Mouse (Mus musculus) myocyte (in vitro differentiated cells): ENCODE results near the gene Anxa1. TPM values are rescaled to one million over a fixed set of nuclear protein-coding genes. Genes with fewer than 3 reads are reported as not detected.

Source experiments
- H3K27me3 ChIP-seq: one replicate; pipeline ENCODE4 v1.6.1; 2011; ENCODE audit not compliant: control insufficient read depth, insufficient read depth, insufficient read length
- H3K36me3 ChIP-seq: one replicate; pipeline ENCODE4 v1.6.1; 2011; ENCODE audit not compliant: control insufficient read depth, insufficient read depth
- H3K4me2 ChIP-seq: one replicate; pipeline ENCODE4 v1.6.1; 2011; ENCODE audit warnings: low read depth, control low read depth
- H3K4me3 ChIP-seq: one replicate; pipeline ENCODE4 v1.5.1; 2011; ENCODE audit warnings: mild to moderate bottlenecking, control low read depth, moderate library complexity
- H3K79me2 ChIP-seq: one replicate; pipeline ENCODE4 v1.6.1; 2011; ENCODE audit not compliant: control insufficient read depth, insufficient read depth
- H3ac ChIP-seq: one replicate; pipeline ENCODE4 v1.6.1; 2011; ENCODE audit not compliant: control insufficient read depth, insufficient read length
- CEBPB ChIP-seq: IDR thresholded peaks from 2 replicates; pipeline ENCODE4 v1.6.1; 2011; ENCODE audit warnings: mild to moderate bottlenecking, moderate library complexity; ENCODE audit not compliant: poor library complexity, insufficient read depth, severe bottlenecking
- E2F4 ChIP-seq: IDR thresholded peaks from one replicate; pipeline ENCODE4 v1.6.1; 2011; ENCODE audit warnings: mild to moderate bottlenecking, control low read depth, moderate library complexity; ENCODE audit not compliant: insufficient read depth
- MAX ChIP-seq: IDR thresholded peaks from one replicate; pipeline ENCODE4 v1.6.1; 2011; ENCODE audit warnings: low read depth, mild to moderate bottlenecking, control low read depth
- MYOD1 ChIP-seq, 3 experiments: IDR thresholded peaks; one replicate each; pipeline ENCODE4 v1.6.1; 2011; ENCODE audit warnings: control low read depth in 2 of 3, low read depth in 2 of 3, mild to moderate bottlenecking in 2 of 3, moderate library complexity in 1 of 3; ENCODE audit not compliant: insufficient read length in 2 of 3, control insufficient read depth in 1 of 3
- MYOG ChIP-seq, 3 experiments: IDR thresholded peaks; one replicate each; pipeline ENCODE4 v1.6.1; 2011; ENCODE audit warnings: control low read depth in 2 of 3, low read depth in 2 of 3, mild to moderate bottlenecking in 2 of 3; ENCODE audit not compliant: insufficient read length in 2 of 3, control insufficient read depth in 1 of 3, insufficient read depth in 1 of 3
- POLR2A ChIP-seq: IDR thresholded peaks from one replicate; pipeline ENCODE4 v1.6.1; 2011; ENCODE audit warnings: low read depth, mild to moderate bottlenecking, control low read depth, moderate library complexity; ENCODE audit not compliant: insufficient read length
- POLR2AphosphoS2 ChIP-seq: IDR thresholded peaks from one replicate; pipeline ENCODE4 v1.6.1; 2011; ENCODE audit warnings: low read depth, control low read depth; ENCODE audit not compliant: insufficient read length
- REST ChIP-seq: IDR thresholded peaks from one replicate; pipeline ENCODE4 v1.6.1; 2011; ENCODE audit warnings: mild to moderate bottlenecking, control low read depth, moderate library complexity; ENCODE audit not compliant: insufficient read depth, insufficient read length
- SRF ChIP-seq: IDR thresholded peaks from one replicate; pipeline ENCODE4 v1.6.1; 2011; ENCODE audit warnings: low read depth; ENCODE audit not compliant: control insufficient read depth, insufficient read length
- TCF12 ChIP-seq: IDR thresholded peaks from one replicate; pipeline ENCODE4 v1.6.1; 2011; ENCODE audit warnings: mild to moderate bottlenecking, control low read depth; ENCODE audit not compliant: poor library complexity, insufficient read depth, severe bottlenecking
- TCF3 ChIP-seq: IDR thresholded peaks from one replicate; pipeline ENCODE4 v1.6.1; 2011; ENCODE audit warnings: low read depth, control low read depth; ENCODE audit not compliant: insufficient read length
- USF1 ChIP-seq: IDR thresholded peaks from one replicate; pipeline ENCODE4 v1.6.1; 2011; ENCODE audit warnings: low read depth, mild to moderate bottlenecking, control low read depth, moderate library complexity
- polyA plus RNA-seq: library from polyadenylated mRNA; unstranded; fragments of >200 nt; fragmentation: generic; extraction: Trizol; gene quantifications from one replicate; pipeline ENCODE4 v1.2.1, GENCODE M21; 2012; ENCODE audit warnings: missing spikeins

Anxa1 gene
- polyA plus RNA-seq, 1 experiment: 139 TPM

DNA sequence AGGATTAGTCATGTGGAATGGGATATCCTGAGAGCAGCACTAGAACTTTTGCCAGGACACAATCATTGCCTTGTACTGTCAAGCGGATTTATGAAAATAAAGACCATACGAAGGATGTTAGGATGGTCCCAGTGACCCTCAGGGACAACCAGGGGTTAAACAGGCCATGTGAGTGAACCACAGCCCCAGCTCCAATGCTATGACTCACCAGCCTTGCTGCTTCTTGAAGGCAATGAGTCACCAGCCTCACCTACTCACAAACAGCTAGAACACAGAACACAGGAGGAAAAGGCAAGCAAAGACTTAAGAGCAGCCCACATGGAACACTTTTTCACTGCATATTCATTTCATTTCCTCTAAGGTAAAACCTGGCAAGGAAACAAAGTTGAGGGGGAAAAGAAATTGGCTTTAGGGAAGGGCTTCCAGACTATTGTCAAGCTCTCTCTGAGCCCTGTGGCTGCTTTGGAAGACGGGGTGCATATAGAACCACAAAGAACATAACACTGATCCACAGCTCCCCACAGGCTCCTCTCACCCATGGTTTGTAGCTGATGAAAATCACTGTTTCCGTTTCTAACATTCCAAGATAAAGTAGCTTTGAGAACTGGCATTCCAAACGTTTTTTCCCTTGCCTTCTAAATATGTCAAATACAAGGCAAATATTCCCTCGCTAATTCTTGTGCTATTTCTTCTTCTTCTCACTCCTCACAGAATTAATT is 3.0 kb upstream of the Anxa1 start:
- TF ChIP-seq TCF12 (no peak), E2F4 (no peak), MYOD1 (IDR thresholded peaks at IDR 0.05; ENCODE audit: control insufficient read depth in 1 of 3, insufficient read length in 2 of 3, low read depth in 2 of 3) (peak in 1 of 3 experiments; percentile 47), CEBPB (no peak), USF1 (peak; percentile 74), POLR2A (no peak), SRF (no peak), POLR2AphosphoS2 (no peak), REST (no peak), MAX (peak; percentile 4), TCF3 (no peak), MYOG (IDR thresholded peaks at IDR 0.05; ENCODE audit: control insufficient read depth in 1 of 3, insufficient read depth in 1 of 3, insufficient read length in 2 of 3, low read depth in 2 of 3) (no peak)
- H3K79me2 ChIP-seq: peaks cover 18% of the 10 kb centered on the region
- no peak overlapping the region for H3ac ChIP-seq
- no peaks in the 10 kb centered on the region for H3K27me3 ChIP-seq
- no peak overlapping the region for H3K4me3 ChIP-seq
- no peaks in the 10 kb centered on the region for H3K36me3 ChIP-seq
- peak overlapping the region; percentile 94 for H3K4me2 ChIP-seq

- Histone ChIP-seq H3K4me3 (peak overlapping the region; percentile 43), H3ac (no peak overlapping the region), H3K4me2 (peak overlapping the region; percentile 67), H3K36me3 (peaks cover 11% of the 10 kb centered on the region), H3K79me2 (peaks cover 52% of the 10 kb centered on the region), H3K27me3 (no peaks in the 10 kb centered on the region)
- no peak for TF ChIP-seq MAX
- no peak for TF ChIP-seq TCF12
- no peak for TF ChIP-seq SRF
- TF ChIP-seq POLR2A: no peak
- TF ChIP-seq MYOD1 (IDR thresholded peaks at IDR 0.05; ENCODE audit: control insufficient read depth in 1 of 3, insufficient read length in 2 of 3, low read depth in 2 of 3): no peak
- TF ChIP-seq TCF3: no peak
- no peak for TF ChIP-seq CEBPB
- no peak for TF ChIP-seq E2F4
- no peak for TF ChIP-seq USF1
- no peak for TF ChIP-seq POLR2AphosphoS2
- no peak for TF ChIP-seq MYOG (IDR thresholded peaks at IDR 0.05; ENCODE audit: control insufficient read depth in 1 of 3, insufficient read depth in 1 of 3, insufficient read length in 2 of 3, low read depth in 2 of 3)
- TF ChIP-seq REST: no peak
Measured at GRCm38 (mm10) chr19:20389723-20390122, 1.0 kb downstream of the Anxa1 start.

- H3K4me3 ChIP-seq: peak overlapping the region; percentile 43
- H3K4me2 ChIP-seq: peak overlapping the region; percentile 67
- no peak overlapping the region for H3ac ChIP-seq
- H3K79me2 ChIP-seq: peaks cover 52% of the 10 kb centered on the region
- no peaks in the 10 kb centered on the region for H3K27me3 ChIP-seq
- TF ChIP-seq REST: no peak
- TF ChIP-seq MYOD1 (IDR thresholded peaks at IDR 0.05; ENCODE audit: control insufficient read depth in 1 of 3, insufficient read length in 2 of 3, low read depth in 2 of 3): no peak
- no peak for TF ChIP-seq TCF12
- TF ChIP-seq POLR2AphosphoS2: no peak
- no peak for TF ChIP-seq POLR2A
- TF ChIP-seq MYOG (IDR thresholded peaks at IDR 0.05; ENCODE audit: control insufficient read depth in 1 of 3, insufficient read depth in 1 of 3, insufficient read length in 2 of 3, low read depth in 2 of 3): no peak
- TF ChIP-seq TCF3: no peak
- no peak for TF ChIP-seq E2F4
- TF ChIP-seq USF1: no peak
- no peak for TF ChIP-seq SRF
- no peak for TF ChIP-seq CEBPB
- peaks cover 13% of the 10 kb centered on the region for H3K36me3 ChIP-seq
Measured at GRCm38 (mm10) chr19:20389245-20389644, 1.5 kb downstream of the Anxa1 start.

DNA sequence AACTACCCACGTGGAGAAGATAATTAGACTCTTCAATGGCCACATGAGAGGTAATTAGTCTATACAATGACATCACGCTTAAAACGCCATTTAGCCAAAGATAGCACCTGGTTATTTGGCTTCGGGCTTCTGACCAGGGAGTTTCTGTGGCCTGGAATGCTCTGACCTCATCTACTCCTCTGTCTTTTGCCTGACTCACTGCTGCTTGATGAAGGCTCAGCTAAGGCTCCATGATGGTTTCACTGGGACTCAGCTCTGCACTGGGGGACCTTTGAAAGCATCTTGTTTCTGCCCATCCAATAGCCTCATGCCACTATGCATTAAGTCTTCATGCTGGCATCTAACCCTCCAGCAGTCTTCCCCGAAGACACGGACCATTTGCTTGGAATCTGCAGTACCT is 2.5 kb downstream of the Anxa1 start:
- peaks cover 23% of the 10 kb centered on the region for H3K36me3 ChIP-seq
- H3ac ChIP-seq: no peak overlapping the region
- no peak for TF ChIP-seq MAX
- TF ChIP-seq CEBPB: no peak
- no peak for TF ChIP-seq SRF
- TF ChIP-seq POLR2A: no peak
- no peak for TF ChIP-seq MYOD1 (IDR thresholded peaks at IDR 0.05; ENCODE audit: control insufficient read depth in 1 of 3, insufficient read length in 2 of 3, low read depth in 2 of 3)
- no peak for TF ChIP-seq POLR2AphosphoS2
- no peak for TF ChIP-seq TCF3
- no peak for TF ChIP-seq MYOG (IDR thresholded peaks at IDR 0.05; ENCODE audit: control insufficient read depth in 1 of 3, insufficient read depth in 1 of 3, insufficient read length in 2 of 3, low read depth in 2 of 3)
- TF ChIP-seq E2F4: no peak
- TF ChIP-seq REST: no peak
- TF ChIP-seq TCF12: no peak
- no peak for TF ChIP-seq USF1
- peak overlapping the region; percentile 43 for H3K4me3 ChIP-seq
- no peaks in the 10 kb centered on the region for H3K27me3 ChIP-seq
- peaks cover 52% of the 10 kb centered on the region for H3K79me2 ChIP-seq
- H3K4me2 ChIP-seq: peak overlapping the region; percentile 67
